Mouse (Mus musculus) limb, embryonic 14.5 days (tissue): ENCODE measurements around the gene 1700010I14Rik. TPM values are rescaled to one million over a fixed set of nuclear protein-coding genes. Genes with fewer than 3 reads are reported as not detected.

Experiments
- ATAC-seq: fragments of 200-750 bp; cut with Nextera tagmentation; 2 replicates; pipeline ENCODE4 v1.8.0; 2017; ENCODE audit warnings: low read depth, moderate number of reproducible peaks, moderate TSS enrichment; ENCODE audit not compliant: low FRiP score
- DNase-seq: peaks from one replicate; pipeline ENCODE4 v3.0.0-alpha.2; 2015; ENCODE audit warnings: low spot score
- H3K27ac ChIP-seq: fragments of 300-500 bp; sonication (generic); replicated peaks from 2 replicates; pipeline ENCODE4 v1.5.1; 2014; ENCODE audit warnings: low read depth, mild to moderate bottlenecking, low read length, moderate library complexity, mixed read lengths
- H3K27me3 ChIP-seq: fragments of 300-500 bp; sonication (generic); 2 replicates; pipeline ENCODE4 v1.6.1; 2014; ENCODE audit warnings: low read length, mixed read lengths; ENCODE audit not compliant: control insufficient read depth, insufficient read depth
- H3K36me3 ChIP-seq: fragments of 300-500 bp; sonication (generic); 2 replicates; pipeline ENCODE4 v1.6.1; 2014; ENCODE audit warnings: mild to moderate bottlenecking, low read length, moderate library complexity, mixed read lengths; ENCODE audit not compliant: control insufficient read depth, insufficient read depth
- H3K4me1 ChIP-seq: fragments of 300-500 bp; sonication (generic); 2 replicates; pipeline ENCODE4 v1.6.1; 2014; ENCODE audit warnings: antibody characterized with exemption, low read length, mixed read lengths; ENCODE audit not compliant: control insufficient read depth, insufficient read depth
- H3K4me2 ChIP-seq: fragments of 300-500 bp; sonication (generic); replicated peaks from 2 replicates; pipeline ENCODE4 v1.6.1; 2014; ENCODE audit warnings: low read depth, mild to moderate bottlenecking, low read length, moderate library complexity; ENCODE audit not compliant: severe bottlenecking
- H3K4me3 ChIP-seq: fragments of 300-500 bp; sonication (generic); replicated peaks from 2 replicates; pipeline ENCODE4 v1.5.1; 2014; ENCODE audit warnings: low read length
- H3K9ac ChIP-seq: fragments of 300-500 bp; sonication (generic); 2 replicates; pipeline ENCODE4 v1.6.1; 2014; ENCODE audit warnings: mild to moderate bottlenecking, low read depth, low read length, moderate library complexity; ENCODE audit not compliant: severe bottlenecking
- H3K9me3 ChIP-seq: fragments of 300-500 bp; sonication (generic); 2 replicates; pipeline ENCODE4 v1.6.1; 2016; ENCODE audit warnings: low read length; ENCODE audit not compliant: control insufficient read depth
- POLR2A ChIP-seq: fragments of 200-500 bp; IDR thresholded peaks from 2 replicates; pipeline ENCODE4 v1.8.0; 2012; ENCODE audit warnings: inconsistent platforms, mild to moderate bottlenecking, moderate library complexity, borderline replicate concordance; ENCODE audit not compliant: insufficient read depth, insufficient read length; ENCODE audit errors: extremely low read depth
- WGBS: fragments of 180-500 bp; shearing (Covaris S2); extraction: QIAGEN DNeasy Blood & Tissue Kit; methylation state at CpG from one replicate; pipeline ENCODE4 v1.1.7; 2014; 5-methylcytosine and 5-hydroxymethylcytosine counted together
- polyA plus RNA-seq, 2 experiments: library from polyadenylated mRNA; depleted of rRNA in 1 of 2; stranded (reverse) in 1 of 2; unstranded in 1 of 2; fragments of >200 nt; fragmentation: Nextera tagmentation in 1 of 2; extraction: Ambion mirVana in 1 of 2; gene quantifications; 2 replicates each; pipeline versions ENCODE4 v1.2.1 to v1.2.3; 2012 to 2014

Gene 1700010I14Rik
- polyA plus RNA-seq, 2 experiments: 0.45 to 0.98 TPM

GRCm38 (mm10) chr17:8974823-8975397 lies 13.2 kb upstream of the 1700010I14Rik start:
- Histone ChIP-seq H3K9ac (no peak overlapping the region), H3K4me3 (no peak overlapping the region), H3K9me3 (no peaks in the 10 kb centered on the region), H3K4me2 (no peak overlapping the region), H3K27ac (no peak overlapping the region), H3K36me3 (no peaks in the 10 kb centered on the region), H3K4me1 (peaks cover 5% of the 10 kb centered on the region; the same call in 1 of the 2 replicates), H3K27me3 (no peaks in the 10 kb centered on the region)
- ATAC-seq (no peak), DNase-seq (no peak)
- no peak for TF ChIP-seq POLR2A
- WGBS: 42% methylated on average over 6 of the region's 6 CpGs

- TF ChIP-seq POLR2A: no peak
- Histone ChIP-seq H3K4me1 (peaks cover 5% of the 10 kb centered on the region; the same call in 1 of the 2 replicates), H3K9ac (no peak overlapping the region), H3K27me3 (no peaks in the 10 kb centered on the region), H3K4me2 (no peak overlapping the region), H3K27ac (no peak overlapping the region), H3K9me3 (no peaks in the 10 kb centered on the region), H3K36me3 (no peaks in the 10 kb centered on the region), H3K4me3 (no peak overlapping the region)
- ATAC-seq (no peak), DNase-seq (no peak)
- 91% methylated on average over 6 of the region's 6 CpGs for WGBS
Observed at GRCm38 (mm10) chr17:8976745-8977144, 11.4 kb upstream of the 1700010I14Rik start.

- Histone ChIP-seq H3K4me2 (no peak overlapping the region), H3K4me3 (no peak overlapping the region), H3K36me3 (no peaks in the 10 kb centered on the region), H3K27me3 (no peaks in the 10 kb centered on the region), H3K4me1 (peaks cover 3% of the 10 kb centered on the region; the same call in 1 of the 2 replicates), H3K9me3 (no peaks in the 10 kb centered on the region), H3K27ac (no peak overlapping the region), H3K9ac (no peak overlapping the region)
- DNase-seq (no peak), ATAC-seq (no peak)
- WGBS: 74% methylated on average over 2 of the region's 2 CpGs
- TF ChIP-seq POLR2A: no peak
Observed at GRCm38 (mm10) chr17:8977271-8977670, 10.9 kb upstream of the 1700010I14Rik start.

- H3K9me3 ChIP-seq: no peaks in the 10 kb centered on the region
- no peak for ATAC-seq
- H3K36me3 ChIP-seq: no peaks in the 10 kb centered on the region
- DNase-seq: no peak
- no peak overlapping the region for H3K27ac ChIP-seq
- H3K4me2 ChIP-seq: no peak overlapping the region
- WGBS: 70% methylated on average over 2 of the region's 2 CpGs
- H3K4me3 ChIP-seq: no peak overlapping the region
- no peak for TF ChIP-seq POLR2A
- no peaks in the 10 kb centered on the region for H3K27me3 ChIP-seq
- H3K9ac ChIP-seq: no peak overlapping the region
- peaks cover 2% of the 10 kb centered on the region for H3K4me1 ChIP-seq
Observed at GRCm38 (mm10) chr17:8983576-8983975, 4.6 kb upstream of the 1700010I14Rik start.

GRCm38 (mm10) chr17:8985714-8986113 lies 2.4 kb upstream of the 1700010I14Rik start:
- no peak overlapping the region for H3K4me3 ChIP-seq
- H3K9me3 ChIP-seq: no peaks in the 10 kb centered on the region
- no peaks in the 10 kb centered on the region for H3K27me3 ChIP-seq
- H3K36me3 ChIP-seq: no peaks in the 10 kb centered on the region
- no peak overlapping the region for H3K27ac ChIP-seq
- H3K9ac ChIP-seq: no peak overlapping the region
- 67% methylated on average over 5 of the region's 5 CpGs for WGBS
- no peak for ATAC-seq
- peaks cover 8% of the 10 kb centered on the region for H3K4me1 ChIP-seq
- TF ChIP-seq POLR2A: no peak
- DNase-seq: no peak
- no peak overlapping the region for H3K4me2 ChIP-seq
